Mouse (Mus musculus): Measurements from ENCODE around the gene Rftn1. TPM values are rescaled to one million over a fixed set of nuclear protein-coding genes. Genes with fewer than 3 reads are reported as not detected.

Gene Rftn1
- polyA plus RNA-seq, 1 experiment = 1.1 TPM

- TF ChIP-seq CTCF (IDR thresholded peaks at IDR 0.05; ENCODE audit: low read depth, low read length) (no peak), EP300 (IDR thresholded peaks at IDR 0.05; ENCODE audit: insufficient read depth, low read depth, low read length) (no peak), POLR2A (IDR thresholded peaks at IDR 0.05; ENCODE audit: insufficient read depth, low read length) (no peak)
- no peak overlapping the region for H3K27ac ChIP-seq (ENCODE audit: insufficient read depth, low read length)
- H3K4me3 ChIP-seq (ENCODE audit: low read depth, low read length) = no peak overlapping the region
- H3K36me3 ChIP-seq (ENCODE audit: control insufficient read depth, insufficient read depth, low read length, poor library complexity, severe bottlenecking) = no peaks in the 10 kb centered on the region
- no peak overlapping the region for H3K9ac ChIP-seq (ENCODE audit: low read depth, poor library complexity, severe bottlenecking)
- no peaks in the 10 kb centered on the region for H3K4me1 ChIP-seq (ENCODE audit: control insufficient read depth, insufficient read depth, low read length)
- H3K9me3 ChIP-seq (replicated peaks; ENCODE audit: control insufficient read depth, insufficient read depth, low read length, poor library complexity, severe bottlenecking) = no peaks in the 10 kb centered on the region
- H3K27me3 ChIP-seq (ENCODE audit: control insufficient read depth, insufficient read depth, low read length, poor library complexity, severe bottlenecking) = no peaks in the 10 kb centered on the region
Observed at GRCm38 (mm10) chr17:50060220-50060619, 130.3 kb downstream of the Rftn1 start.

- no peaks in the 10 kb centered on the region for H3K9me3 ChIP-seq (replicated peaks; ENCODE audit: control insufficient read depth, insufficient read depth, low read length, poor library complexity, severe bottlenecking)
- no peaks in the 10 kb centered on the region for H3K36me3 ChIP-seq (ENCODE audit: control insufficient read depth, insufficient read depth, low read length, poor library complexity, severe bottlenecking)
- no peak overlapping the region for H3K9ac ChIP-seq (ENCODE audit: low read depth, poor library complexity, severe bottlenecking)
- H3K4me1 ChIP-seq (ENCODE audit: control insufficient read depth, insufficient read depth, low read length) = no peaks in the 10 kb centered on the region
- no peak overlapping the region for H3K27ac ChIP-seq (ENCODE audit: insufficient read depth, low read length)
- no peak overlapping the region for H3K4me3 ChIP-seq (ENCODE audit: low read depth, low read length)
- H3K27me3 ChIP-seq (ENCODE audit: control insufficient read depth, insufficient read depth, low read length, poor library complexity, severe bottlenecking) = no peaks in the 10 kb centered on the region
- TF ChIP-seq POLR2A (IDR thresholded peaks at IDR 0.05; ENCODE audit: insufficient read depth, low read length) = no peak
- TF ChIP-seq EP300 (IDR thresholded peaks at IDR 0.05; ENCODE audit: insufficient read depth, low read depth, low read length) = no peak
- no peak for TF ChIP-seq CTCF (IDR thresholded peaks at IDR 0.05; ENCODE audit: low read depth, low read length)
Observed at GRCm38 (mm10) chr17:50059417-50059816, 131.1 kb downstream of the Rftn1 start.

GRCm38 (mm10) chr17:50055154-50055756 lies 135.2 kb downstream of the Rftn1 start:
- TF ChIP-seq EP300 (IDR thresholded peaks at IDR 0.05; ENCODE audit: insufficient read depth, low read depth, low read length) (no peak), CTCF (IDR thresholded peaks at IDR 0.05; ENCODE audit: low read depth, low read length) (no peak), POLR2A (IDR thresholded peaks at IDR 0.05; ENCODE audit: insufficient read depth, low read length) (no peak)
- H3K36me3 ChIP-seq (ENCODE audit: control insufficient read depth, insufficient read depth, low read length, poor library complexity, severe bottlenecking) = no peaks in the 10 kb centered on the region
- no peak overlapping the region for H3K4me3 ChIP-seq (ENCODE audit: low read depth, low read length)
- H3K9me3 ChIP-seq (replicated peaks; ENCODE audit: control insufficient read depth, insufficient read depth, low read length, poor library complexity, severe bottlenecking) = no peaks in the 10 kb centered on the region
- H3K27ac ChIP-seq (ENCODE audit: insufficient read depth, low read length) = no peak overlapping the region
- H3K27me3 ChIP-seq (ENCODE audit: control insufficient read depth, insufficient read depth, low read length, poor library complexity, severe bottlenecking) = no peaks in the 10 kb centered on the region
- no peak overlapping the region for H3K9ac ChIP-seq (ENCODE audit: low read depth, poor library complexity, severe bottlenecking)
- H3K4me1 ChIP-seq (ENCODE audit: control insufficient read depth, insufficient read depth, low read length) = no peaks in the 10 kb centered on the region

- no peaks in the 10 kb centered on the region for H3K36me3 ChIP-seq (ENCODE audit: control insufficient read depth, insufficient read depth, low read length, poor library complexity, severe bottlenecking)
- H3K9ac ChIP-seq (ENCODE audit: low read depth, poor library complexity, severe bottlenecking) = no peak overlapping the region
- H3K27me3 ChIP-seq (ENCODE audit: control insufficient read depth, insufficient read depth, low read length, poor library complexity, severe bottlenecking) = no peaks in the 10 kb centered on the region
- H3K9me3 ChIP-seq (replicated peaks; ENCODE audit: control insufficient read depth, insufficient read depth, low read length, poor library complexity, severe bottlenecking) = no peaks in the 10 kb centered on the region
- H3K4me1 ChIP-seq (ENCODE audit: control insufficient read depth, insufficient read depth, low read length) = no peaks in the 10 kb centered on the region
- no peak overlapping the region for H3K27ac ChIP-seq (ENCODE audit: insufficient read depth, low read length)
- TF ChIP-seq EP300 (IDR thresholded peaks at IDR 0.05; ENCODE audit: insufficient read depth, low read depth, low read length) (no peak), CTCF (IDR thresholded peaks at IDR 0.05; ENCODE audit: low read depth, low read length) (no peak), POLR2A (IDR thresholded peaks at IDR 0.05; ENCODE audit: insufficient read depth, low read length) (no peak)
- H3K4me3 ChIP-seq (ENCODE audit: low read depth, low read length) = no peak overlapping the region
Observed at GRCm38 (mm10) chr17:50054586-50054985, 135.9 kb downstream of the Rftn1 start.

- H3K4me1 ChIP-seq (ENCODE audit: control insufficient read depth, insufficient read depth, low read length) = no peaks in the 10 kb centered on the region
- H3K27me3 ChIP-seq (ENCODE audit: control insufficient read depth, insufficient read depth, low read length, poor library complexity, severe bottlenecking) = no peaks in the 10 kb centered on the region
- no peak overlapping the region for H3K9ac ChIP-seq (ENCODE audit: low read depth, poor library complexity, severe bottlenecking)
- H3K9me3 ChIP-seq (replicated peaks; ENCODE audit: control insufficient read depth, insufficient read depth, low read length, poor library complexity, severe bottlenecking) = no peaks in the 10 kb centered on the region
- TF ChIP-seq EP300 (IDR thresholded peaks at IDR 0.05; ENCODE audit: insufficient read depth, low read depth, low read length) (no peak), CTCF (IDR thresholded peaks at IDR 0.05; ENCODE audit: low read depth, low read length) (no peak)
- no peaks in the 10 kb centered on the region for H3K36me3 ChIP-seq (ENCODE audit: control insufficient read depth, insufficient read depth, low read length, poor library complexity, severe bottlenecking)
- no peak overlapping the region for H3K4me3 ChIP-seq (ENCODE audit: low read depth, low read length)
- no peak overlapping the region for H3K27ac ChIP-seq (ENCODE audit: insufficient read depth, low read length)
Observed at GRCm38 (mm10) chr17:50053961-50054360, 136.5 kb downstream of the Rftn1 start.

- no peak overlapping the region for H3K27ac ChIP-seq (ENCODE audit: insufficient read depth, low read length)
- no peaks in the 10 kb centered on the region for H3K27me3 ChIP-seq (ENCODE audit: control insufficient read depth, insufficient read depth, low read length, poor library complexity, severe bottlenecking)
Observed at GRCm38 (mm10) chr17:50052741-50053468, 137.6 kb downstream of the Rftn1 start.

More at GRCm38 (mm10) chr17:50052741-50053468, 137.6 kb downstream of the Rftn1 start:
- no peak overlapping the region for H3K9ac ChIP-seq (ENCODE audit: low read depth, poor library complexity, severe bottlenecking)
- H3K4me1 ChIP-seq (ENCODE audit: control insufficient read depth, insufficient read depth, low read length) = no peaks in the 10 kb centered on the region
- H3K9me3 ChIP-seq (replicated peaks; ENCODE audit: control insufficient read depth, insufficient read depth, low read length, poor library complexity, severe bottlenecking) = no peaks in the 10 kb centered on the region
- TF ChIP-seq POLR2A (IDR thresholded peaks at IDR 0.05; ENCODE audit: insufficient read depth, low read length) = no peak
- no peak for TF ChIP-seq EP300 (IDR thresholded peaks at IDR 0.05; ENCODE audit: insufficient read depth, low read depth, low read length)
- no peak for TF ChIP-seq CTCF (IDR thresholded peaks at IDR 0.05; ENCODE audit: low read depth, low read length)
- no peak overlapping the region for H3K4me3 ChIP-seq (ENCODE audit: low read depth, low read length)
- H3K36me3 ChIP-seq (ENCODE audit: control insufficient read depth, insufficient read depth, low read length, poor library complexity, severe bottlenecking) = no peaks in the 10 kb centered on the region
